Mouse (Mus musculus) liver, adult 2 months (tissue): ENCODE results near the gene Adcy6. TPM values are rescaled to one million over a fixed set of nuclear protein-coding genes. Genes with fewer than 3 reads are reported as not detected.

Experiments
- DNase-seq: peaks from one replicate; pipeline ENCODE4 v3.0.0-alpha.2; 2011; ENCODE audit warnings: low read depth, low spot score; ENCODE audit errors: extremely low read depth
- H3K27ac ChIP-seq: fragments of 200-500 bp; replicated peaks from 2 replicates; pipeline ENCODE4 v1.5.1; 2012; ENCODE audit warnings: low read depth, mild to moderate bottlenecking, control low read depth, inconsistent platforms, low read length; ENCODE audit not compliant: insufficient read depth
- H3K27me3 ChIP-seq: fragments of 200-500 bp; 2 replicates; pipeline ENCODE4 v1.6.1; 2012; ENCODE audit warnings: mild to moderate bottlenecking, moderate library complexity, low read length, inconsistent platforms; ENCODE audit not compliant: control insufficient read depth, insufficient read depth
- H3K36me3 ChIP-seq: fragments of 200-500 bp; 2 replicates; pipeline ENCODE4 v1.6.1; 2012; ENCODE audit warnings: low read length, inconsistent platforms; ENCODE audit not compliant: control insufficient read depth, insufficient read depth
- H3K4me1 ChIP-seq: fragments of 200-500 bp; 2 replicates; pipeline ENCODE4 v1.6.1; 2011; ENCODE audit warnings: low read length; ENCODE audit not compliant: control insufficient read depth, insufficient read depth
- H3K4me3 ChIP-seq: fragments of 200-500 bp; 2 replicates; pipeline ENCODE4 v1.5.1; 2011; ENCODE audit warnings: low read depth, mild to moderate bottlenecking, control low read depth, low read length, moderate library complexity; ENCODE audit not compliant: insufficient read depth
- H3K79me2 ChIP-seq: fragments of 200-500 bp; 2 replicates; pipeline ENCODE4 v1.6.1; 2012; ENCODE audit warnings: inconsistent platforms, mild to moderate bottlenecking, low read length, moderate library complexity; ENCODE audit not compliant: control insufficient read depth, insufficient read depth
- H3K9ac ChIP-seq: fragments of 200-500 bp; 2 replicates; pipeline ENCODE4 v1.6.1; 2012; ENCODE audit warnings: low read depth, mild to moderate bottlenecking, control low read depth, inconsistent platforms, low read length
- CTCF ChIP-seq: fragments of 200-500 bp; IDR thresholded peaks from 2 replicates; pipeline ENCODE4 v1.5.1; 2011; ENCODE audit warnings: low read depth, low read length, control low read depth
- POLR2A ChIP-seq: fragments of 200-500 bp; IDR thresholded peaks from 2 replicates; pipeline ENCODE4 v1.6.1; 2011; ENCODE audit warnings: low read length, control low read depth; ENCODE audit not compliant: insufficient read depth; ENCODE audit errors: extremely low read depth
- WGBS: fragments of 180-500 bp; shearing (Covaris S2); methylation state at CpG from one replicate; pipeline ENCODE4 v1.1.7; 2018; 5-methylcytosine and 5-hydroxymethylcytosine counted together
- polyA plus RNA-seq: library from polyadenylated mRNA; depleted of rRNA; stranded (reverse); fragments of >200 nt; gene quantifications from 2 replicates; pipeline ENCODE4 v1.2.3, GENCODE M21; 2012; rRNA removed
- total RNA-seq: library from RNA; depleted of rRNA; stranded (reverse); fragments of >200 nt; gene quantifications from 2 replicates; pipeline ENCODE4 v1.2.3, GENCODE M21; 2014; rRNA removed

Gene Adcy6
- total and polyA plus RNA-seq, 2 experiments, result 8.9 to 16.3 TPM

DNA sequence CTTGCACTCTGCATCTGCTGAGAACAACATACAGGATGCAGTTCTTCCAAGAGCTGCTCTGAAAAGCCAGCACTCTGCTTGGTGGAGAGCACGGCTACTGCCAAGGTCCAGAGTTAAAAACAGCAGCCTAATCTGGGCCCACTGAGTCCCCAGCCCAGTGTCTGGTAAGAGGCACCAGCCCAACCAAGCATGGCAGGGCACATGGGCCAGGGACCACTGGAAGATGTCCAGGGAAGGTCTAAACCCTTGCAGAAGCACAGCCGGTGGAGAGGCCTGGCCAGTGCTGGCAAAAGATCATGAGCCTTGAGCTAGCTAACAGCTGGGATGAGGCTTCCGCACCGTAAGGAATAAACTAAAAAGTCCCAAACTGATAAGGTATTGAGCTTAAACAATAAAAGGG, 54.0 kb downstream of the Adcy6 start:
- Histone ChIP-seq H3K9ac (no peak overlapping the region), H3K4me1 (no peaks in the 10 kb centered on the region), H3K27ac (no peak overlapping the region), H3K36me3 (peaks cover 45% of the 10 kb centered on the region), H3K79me2 (peaks cover 10% of the 10 kb centered on the region; the same call in 1 of the 2 replicates), H3K27me3 (no peaks in the 10 kb centered on the region), H3K4me3 (no peak overlapping the region)
- 81% methylated on average over 4 of the region's 4 CpGs for WGBS
- TF ChIP-seq POLR2A (no peak), CTCF (no peak)
- DNase-seq, result no peak

- Histone ChIP-seq H3K27me3 (no peaks in the 10 kb centered on the region), H3K4me1 (no peaks in the 10 kb centered on the region), H3K9ac (no peak overlapping the region), H3K79me2 (peaks cover 5% of the 10 kb centered on the region; the same call in 1 of the 2 replicates), H3K27ac (no peak overlapping the region), H3K36me3 (peaks cover 49% of the 10 kb centered on the region), H3K4me3 (no peak overlapping the region)
- no peak for DNase-seq
- TF ChIP-seq POLR2A, result no peak
- no peak for TF ChIP-seq CTCF
- WGBS, result 95% methylated on average over 2 of the region's 2 CpGs
Observed at GRCm38 (mm10) chr15:98552758-98553157, 57.1 kb downstream of the Adcy6 start.

- Histone ChIP-seq H3K4me3 (no peak overlapping the region), H3K79me2 (0 out of 2 replicates have a peak, but pooled peaks cover 2% of the 10 kb centered on the region), H3K4me1 (no peaks in the 10 kb centered on the region), H3K27ac (no peak overlapping the region), H3K9ac (no peak overlapping the region), H3K27me3 (no peaks in the 10 kb centered on the region), H3K36me3 (peaks cover 69% of the 10 kb centered on the region)
- 94% methylated on average over 5 of the region's 5 CpGs for WGBS
- no peak for DNase-seq
- no peak for TF ChIP-seq CTCF
- TF ChIP-seq POLR2A, result no peak
Observed at GRCm38 (mm10) chr15:98546843-98547242, 63.0 kb downstream of the Adcy6 start.

DNA sequence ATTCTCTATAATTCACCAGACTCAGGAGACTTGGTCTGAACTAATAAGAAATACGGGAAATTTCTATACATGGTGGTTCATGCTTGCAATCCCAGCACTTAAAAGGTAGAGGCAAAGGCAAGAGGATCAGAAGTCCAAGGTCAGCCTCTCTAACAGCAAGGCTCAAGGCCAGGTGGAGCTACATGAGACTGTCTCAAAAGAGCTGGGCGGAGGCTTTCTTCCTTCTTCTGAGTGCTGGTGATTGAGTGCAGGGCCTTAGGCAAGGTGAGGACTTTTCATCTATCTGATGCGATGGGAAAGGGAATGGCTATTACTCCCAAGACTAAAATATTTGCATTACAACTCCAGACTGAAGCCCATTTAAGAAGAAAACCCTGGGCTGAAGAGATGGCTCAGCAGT, 64.7 kb downstream of the Adcy6 start:
- DNase-seq, result no peak
- Histone ChIP-seq H3K4me1 (no peaks in the 10 kb centered on the region; the same call in 1 of the 2 replicates), H3K9ac (no peak overlapping the region), H3K79me2 (0 out of 2 replicates have a peak, but pooled peaks cover 2% of the 10 kb centered on the region), H3K27ac (no peak overlapping the region), H3K4me3 (no peak overlapping the region), H3K27me3 (no peaks in the 10 kb centered on the region), H3K36me3 (peaks cover 62% of the 10 kb centered on the region)
- TF ChIP-seq POLR2A (no peak), CTCF (no peak)
- 93% methylated on average over 3 of the region's 3 CpGs for WGBS

GRCm38 (mm10) chr15:98543341-98543740, 66.5 kb downstream of the Adcy6 start:
- DNase-seq, result no peak
- Histone ChIP-seq H3K4me3 (no peak overlapping the region), H3K36me3 (peaks cover 60% of the 10 kb centered on the region), H3K79me2 (0 out of 2 replicates have a peak, but pooled peaks cover 2% of the 10 kb centered on the region), H3K27me3 (no peaks in the 10 kb centered on the region), H3K4me1 (no peaks in the 10 kb centered on the region; the same call in 1 of the 2 replicates), H3K27ac (no peak overlapping the region), H3K9ac (no peak overlapping the region)
- TF ChIP-seq CTCF, result no peak
- 91% methylated on average over 4 of the region's 4 CpGs for WGBS

GRCm38 (mm10) chr15:98541064-98541463, 68.8 kb downstream of the Adcy6 start:
- Histone ChIP-seq H3K27me3 (no peaks in the 10 kb centered on the region), H3K9ac (no peak overlapping the region), H3K4me1 (no peaks in the 10 kb centered on the region; the same call in 1 of the 2 replicates), H3K79me2 (0 out of 2 replicates have a peak, but pooled peaks cover 2% of the 10 kb centered on the region), H3K36me3 (peaks cover 47% of the 10 kb centered on the region), H3K27ac (no peak overlapping the region), H3K4me3 (no peak overlapping the region)
- no peak for DNase-seq
- 72% methylated on average over 6 of the region's 6 CpGs for WGBS
- TF ChIP-seq CTCF (no peak), POLR2A (no peak)

Other genes starting within 250 kb of the Adcy6 start
- gene Olfr283, start 229.1 kb downstream of the Adcy6 start, total RNA-seq, result not detected in 2 replicates
- not detected in 2 replicates for gene Olfr283, start 229.1 kb downstream of the Adcy6 start, polyA plus RNA-seq
- gene Olfr282, start 178.9 kb downstream of the Adcy6 start, total RNA-seq, result not detected in 2 replicates
- not detected in 2 replicates for gene Olfr282, start 178.9 kb downstream of the Adcy6 start, polyA plus RNA-seq
- gene Olfr281, start 157.5 kb downstream of the Adcy6 start, total RNA-seq, result not detected in 2 replicates
- gene Olfr281, start 157.5 kb downstream of the Adcy6 start, polyA plus RNA-seq, result not detected in 2 replicates
- not detected in 2 replicates for gene OR5BS1P, start 140.2 kb downstream of the Adcy6 start, total RNA-seq
- gene OR5BS1P, start 140.2 kb downstream of the Adcy6 start, polyA plus RNA-seq, result not detected in 2 replicates
- gene Lalba, start 127.4 kb downstream of the Adcy6 start, total RNA-seq, result not detected in 2 replicates
- gene Lalba, start 127.4 kb downstream of the Adcy6 start, polyA plus RNA-seq, result not detected in 2 replicates
- not detected in 2 replicates for gene Olfr279, start 117.7 kb downstream of the Adcy6 start, total RNA-seq
- gene Olfr279, start 117.7 kb downstream of the Adcy6 start, polyA plus RNA-seq, result not detected in 2 replicates
- gene Kansl2, start 75.8 kb downstream of the Adcy6 start, total RNA-seq, result 17.9 and 22.2 TPM in 2 replicates
- gene Kansl2, start 75.8 kb downstream of the Adcy6 start, polyA plus RNA-seq, result 18.0 and 21.9 TPM in 2 replicates
- 13.5 and 13.8 TPM in 2 replicates for gene Ccnt1, start 39.2 kb downstream of the Adcy6 start, total RNA-seq
- 5.4 and 7.4 TPM in 2 replicates for gene Ccnt1, start 39.2 kb downstream of the Adcy6 start, polyA plus RNA-seq
- not detected in 2 replicates for gene 4930415O20Rik, start 39.1 kb downstream of the Adcy6 start, total RNA-seq
- not detected in 2 replicates for gene 4930415O20Rik, start 39.1 kb downstream of the Adcy6 start, polyA plus RNA-seq
- 0.27 and 0.28 TPM in 2 replicates for gene Cacnb3, start 20.8 kb upstream of the Adcy6 start, total RNA-seq
- gene Cacnb3, start 20.8 kb upstream of the Adcy6 start, polyA plus RNA-seq, result 0.75 and 0.86 TPM in 2 replicates
- gene Ddx23, start 52.8 kb upstream of the Adcy6 start, total RNA-seq, result 27.6 and 33.9 TPM in 2 replicates
- gene Ddx23, start 52.8 kb upstream of the Adcy6 start, polyA plus RNA-seq, result 15.4 and 18.8 TPM in 2 replicates
- gene Rnd1, start 67.4 kb upstream of the Adcy6 start, total RNA-seq, result 20.0 and 23.2 TPM in 2 replicates
- gene Rnd1, start 67.4 kb upstream of the Adcy6 start, polyA plus RNA-seq, result 7.4 and 21.3 TPM in 2 replicates
- gene Ccdc65, start 98.1 kb upstream of the Adcy6 start, total RNA-seq, result not detected in 2 replicates
- not detected in 2 replicates for gene Ccdc65, start 98.1 kb upstream of the Adcy6 start, polyA plus RNA-seq
- 22.4 and 26.6 TPM in 2 replicates for gene Fkbp11, start 118.1 kb upstream of the Adcy6 start, total RNA-seq
- 12.2 and 22.4 TPM in 2 replicates for gene Fkbp11, start 118.1 kb upstream of the Adcy6 start, polyA plus RNA-seq
- 10.5 and 14.0 TPM in 2 replicates for gene Arf3, start 153.1 kb upstream of the Adcy6 start, total RNA-seq
- 41.3 and 43.0 TPM in 2 replicates for gene Arf3, start 153.1 kb upstream of the Adcy6 start, polyA plus RNA-seq
- gene Wnt10b, start 168.1 kb upstream of the Adcy6 start, total RNA-seq, result 0.47 TPM in 1 of 2 replicates, not detected in the other
- gene Wnt10b, start 168.1 kb upstream of the Adcy6 start, polyA plus RNA-seq, result not detected in 2 replicates
- gene Wnt1, start 179.8 kb upstream of the Adcy6 start, total RNA-seq, result not detected in 2 replicates
- not detected in 2 replicates for gene Wnt1, start 179.8 kb upstream of the Adcy6 start, polyA plus RNA-seq
- gene Ddn, start 199.4 kb upstream of the Adcy6 start, total RNA-seq, result 0.13 TPM in 1 of 2 replicates, not detected in the other
- gene Ddn, start 199.4 kb upstream of the Adcy6 start, polyA plus RNA-seq, result not detected in 2 replicates
- 40.1 and 41.4 TPM in 2 replicates for gene Prkag1, start 221.4 kb upstream of the Adcy6 start, total RNA-seq
- 35.6 and 37.7 TPM in 2 replicates for gene Prkag1, start 221.4 kb upstream of the Adcy6 start, polyA plus RNA-seq